In genomic region chr4:155788300-155788699, GRCm38 (mm10) we compare ENCODE assay signal across 28 mouse cellular contexts. TPM values are rescaled to one million over a fixed set of nuclear protein-coding genes. Genes with fewer than 3 reads are reported as not detected.
DNase-seq lines count a peak whose midpoint lies in the region; ATAC-seq and TF ChIP-seq lines count a peak whose summit lies in the region.
"Had no signal": no experiment of that assay in that cellular context is flagged by ENCODE, and none has a peak within 500 bp of the region (broad histone marks: within the 10 kb centered on the region; RNA-seq: fewer than 3 reads in every experiment).

No protein-coding gene starts in this region.

- peaks cover 20% of the 10 kb centered on the region for H3K27me3 ChIP-seq in liver, embryonic 13.5 days
- peaks cover 36% of the 10 kb centered on the region for H3K27me3 ChIP-seq in liver, embryonic 12.5 days (replicated peaks)
- H3K27me3 ChIP-seq in MEL (ENCODE audit: control insufficient read depth in 1 of 2, insufficient read depth in 2 of 2, low read length in 2 of 2), result no peaks in the 10 kb centered on the region

- no peak for TF ChIP-seq CTCF in MEL (IDR thresholded peaks at IDR 0.05 in 2 of 3, conservative IDR thresholded peaks at IDR 0.05 in 1 of 3; ENCODE audit: control insufficient read depth in 1 of 3, insufficient read depth in 1 of 3, low read depth in 2 of 3, low read length in 3 of 3, poor library complexity in 1 of 3, severe bottlenecking in 1 of 3)

- 45% methylated on average over 3 of the region's 3 CpGs for WGBS in liver, embryonic 13.5 days (ENCODE audit: insufficient replicate concordance)
- 49% methylated on average over 3 of the region's 3 CpGs for WGBS in liver, embryonic 12.5 days (ENCODE audit: insufficient replicate concordance)

- no peaks in the 10 kb centered on the region for H3K9me3 ChIP-seq in liver, embryonic 13.5 days (replicated peaks)
- H3K9me3 ChIP-seq in liver, embryonic 12.5 days (replicated peaks), result no peaks in the 10 kb centered on the region
- no peaks in the 10 kb centered on the region for H3K9me3 ChIP-seq in MEL (replicated peaks; ENCODE audit: insufficient read depth, low read length)
- H3K9me3 ChIP-seq: forebrain, embryonic 10.5 days; heart, embryonic 13.5 days; hindbrain, embryonic 13.5 days had no signal

- peaks cover 47% of the 10 kb centered on the region for H3K4me1 ChIP-seq in liver, embryonic 13.5 days (replicated peaks)
- peaks cover 37% of the 10 kb centered on the region for H3K4me1 ChIP-seq in liver, embryonic 12.5 days
- H3K4me1 ChIP-seq in MEL (ENCODE audit: control insufficient read depth in 1 of 2, insufficient read depth in 2 of 2, low read length in 2 of 2), result peaks cover 14 to 23% of the 10 kb centered on the region in 2 experiments

- no peak overlapping the region for H3K9ac ChIP-seq in liver, embryonic 13.5 days
- no peak overlapping the region for H3K9ac ChIP-seq in liver, embryonic 12.5 days
- no peak overlapping the region for H3K9ac ChIP-seq in MEL (ENCODE audit: control insufficient read depth, low read depth, low read length, poor library complexity, severe bottlenecking)
- H3K9ac ChIP-seq: heart, embryonic 13.5 days; hindbrain, embryonic 13.5 days had no signal

- no peak for DNase-seq in liver, embryonic 13.5 days
- DNase-seq in MEL (ENCODE audit: low read depth, low spot score), result peak; percentile 89
- peak; percentile 55 to 76 for DNase-seq in spleen, postnatal 10 days (ENCODE audit: low spot score in 2 of 2)
- DNase-seq in right cerebral cortex, postnatal 14 days, result no peak
- DNase-seq in urinary bladder, postnatal 36 days (ENCODE audit: low spot score in 2 of 2), result no peak
- DNase-seq: adrenal gland, adult 8-10 months; cerebellum, adult 8-10 months; cerebellum, postnatal 36 days; gastrocnemius, postnatal 10 days; heart, postnatal 14 days; kidney, adult 2 months; lung, adult 18-20 months; lung, postnatal 10 days; midbrain, embryonic 14.5 days; retina, postnatal 1 day had no signal

- H3K27ac ChIP-seq in liver, embryonic 13.5 days, result no peak overlapping the region
- no peak overlapping the region for H3K27ac ChIP-seq in liver, embryonic 12.5 days
- H3K27ac ChIP-seq in MEL (ENCODE audit: control insufficient read depth, low read depth, low read length), result peak overlapping the region; percentile 85
- H3K27ac ChIP-seq: forebrain, embryonic 10.5 days; heart, embryonic 13.5 days; hindbrain, embryonic 13.5 days; kidney, postnatal 0 days had no signal

- peak; percentile 93 to 96 for TF ChIP-seq EP300 in MEL (IDR thresholded peaks at IDR 0.05; ENCODE audit: low read depth in 1 of 2, low read length in 2 of 2)

- ATAC-seq in liver, embryonic 13.5 days (ENCODE audit: low read depth), result peak; percentile 22; the same call in 1 of the 2 replicates
- ATAC-seq in liver, embryonic 12.5 days, result no peak
- peak; percentile 83 for ATAC-seq in erythroid progenitor cell, adult 5-6 weeks (replicated peaks; ENCODE audit: low FRiP score, poor library complexity, severe bottlenecking)
- ATAC-seq in CD4-positive, CD25-positive, alpha-beta regulatory T cell, adult 4 months, result no peak
- ATAC-seq: forebrain, embryonic 16.5 days had no signal

- TF ChIP-seq RAD21 in MEL (IDR thresholded peaks at IDR 0.05; ENCODE audit: low read depth, low read length), result no peak

- H3K79me2 ChIP-seq in MEL (ENCODE audit: control insufficient read depth, insufficient read depth, low read length, poor library complexity), result no peaks in the 10 kb centered on the region; the same call in 1 of the 2 replicates

- no peak overlapping the region for H3K4me3 ChIP-seq in liver, embryonic 13.5 days (replicated peaks)
- H3K4me3 ChIP-seq in liver, embryonic 12.5 days, result no peak overlapping the region
- H3K4me3 ChIP-seq in MEL (ENCODE audit: control insufficient read depth in 1 of 2, insufficient read depth in 1 of 2, low read depth in 2 of 2, low read length in 2 of 2), result no peak overlapping the region
- H3K4me3 ChIP-seq: forebrain, embryonic 10.5 days; heart, embryonic 13.5 days; hindbrain, embryonic 13.5 days had no signal

- no peak overlapping the region for H3K4me2 ChIP-seq in liver, embryonic 13.5 days
- no peak overlapping the region for H3K4me2 ChIP-seq in liver, embryonic 12.5 days
- H3K4me2 ChIP-seq: heart, embryonic 13.5 days; hindbrain, embryonic 13.5 days had no signal

- no peaks in the 10 kb centered on the region for H3K36me3 ChIP-seq in liver, embryonic 13.5 days
- H3K36me3 ChIP-seq in liver, embryonic 12.5 days, result no peaks in the 10 kb centered on the region
- peaks cover 0 to 18% of the 10 kb centered on the region in 2 experiments; a peak in 2 of 4 replicates for H3K36me3 ChIP-seq in MEL (ENCODE audit: control insufficient read depth in 1 of 2, insufficient read depth in 2 of 2, low read length in 2 of 2)
- H3K36me3 ChIP-seq: forebrain, embryonic 10.5 days; heart, embryonic 13.5 days; hindbrain, embryonic 13.5 days had no signal

- no peak for TF ChIP-seq POLR2A in MEL (IDR thresholded peaks at IDR 0.05; ENCODE audit: control insufficient read depth in 1 of 2, insufficient read depth in 1 of 2, low read depth in 1 of 2, low read length in 2 of 2, poor library complexity in 1 of 2)

TF ChIP-seq in MEL, 35 proteins besides CTCF, POLR2A, EP300 and RAD21 (continues in another document):
- TF ChIP-seq GABPA (IDR thresholded peaks at IDR 0.05; ENCODE audit: low read depth, low read length) (no peak), NELFE (IDR thresholded peaks at IDR 0.05; ENCODE audit: low read depth, low read length) (no peak), E2F4 (IDR thresholded peaks at IDR 0.05; ENCODE audit: borderline replicate concordance, low read depth, low read length) (no peak), HCFC1 (IDR thresholded peaks at IDR 0.05; ENCODE audit: low read depth, low read length) (peak; percentile 46; the same call in 1 of the 2 replicates), ZNF384 (IDR thresholded peaks at IDR 0.05; ENCODE audit: low read depth, low read length) (no peak), MYB (IDR thresholded peaks at IDR 0.05; ENCODE audit: low read depth, low read length) (no peak)

RNA-seq across cellular contexts. Expression of gene Ankrd65, which starts 1.9 kb away (rescaled TPM):
- not detected in 2 replicates for polyA plus RNA-seq in liver, embryonic 13.5 days (2015; fragmentation: Nextera tagmentation; extraction: Ambion mirVana)
- not detected in 2 replicates for polyA plus RNA-seq in liver, embryonic 12.5 days (2016; fragmentation: Nextera tagmentation; extraction: Ambion mirVana)
- 0.12 TPM in 1 of 2 replicates, not detected in the other for total RNA-seq in MEL (2012; rRNA removed)
- polyA plus RNA-seq in MEL (2012; ENCODE audit: insufficient read depth in 1 of 2, insufficient read length in 2 of 2, low read depth in 1 of 2, low replicate concordance in 2 of 2, missing spikeins in 1 of 2), result not detected
- total RNA-seq in erythroid progenitor cell, adult 5-6 weeks (2015; ENCODE audit: low replicate concordance), result not detected in 2 replicates
- total RNA-seq in erythroid progenitor cell, adult 5-6 weeks (2017; ENCODE audit: low replicate concordance), result 1.0 and 9.8 TPM in 2 replicates
- polyA plus RNA-seq in CD4-positive, CD25-positive, alpha-beta regulatory T cell, adult 4 months (2017; shearing (Covaris generic)), result not detected
- total RNA-seq: adrenal gland, adult 8-10 months; gastrocnemius, postnatal 10 days; granulocyte monocyte progenitor cell, adult 5-6 weeks; heart, postnatal 14 days; layer of hippocampus, postnatal 10 days had no signal
- polyA plus RNA-seq: embryonic facial prominence, embryonic 14.5 days; forebrain, embryonic 10.5 days; forebrain, embryonic 16.5 days; heart, embryonic 13.5 days; hindbrain, embryonic 13.5 days; limb, embryonic 11.5 days; midbrain, embryonic 14.5 days; neural tube, embryonic 11.5 days had no signal

RNA-seq across cellular contexts. Expression of gene Tmem88b, which starts 2.6 kb away (rescaled TPM):
- polyA plus RNA-seq in liver, embryonic 13.5 days (2015; fragmentation: Nextera tagmentation; extraction: Ambion mirVana), result 0.08 and 0.14 TPM in 2 replicates
- polyA plus RNA-seq in liver, embryonic 12.5 days (2016; fragmentation: Nextera tagmentation; extraction: Ambion mirVana), result 0.32 TPM in 2 replicates
- 0.10 and 0.19 TPM in 2 replicates for total RNA-seq in MEL (2012; rRNA removed)
- under 1 TPM in 1 of 2 experiments, not detected in 1; 0.32 TPM for polyA plus RNA-seq in MEL (2012; ENCODE audit: insufficient read depth in 1 of 2, insufficient read length in 2 of 2, low read depth in 1 of 2, low replicate concordance in 2 of 2, missing spikeins in 1 of 2)
- 0.42 and 1.1 TPM in 2 replicates for total RNA-seq in erythroid progenitor cell, adult 5-6 weeks (2015; ENCODE audit: low replicate concordance)
- total RNA-seq in erythroid progenitor cell, adult 5-6 weeks (2017; ENCODE audit: low replicate concordance), result 0.83 and 1.3 TPM in 2 replicates
- polyA plus RNA-seq in CD4-positive, CD25-positive, alpha-beta regulatory T cell, adult 4 months (2017; shearing (Covaris generic)), result not detected
- total RNA-seq: granulocyte monocyte progenitor cell, adult 5-6 weeks had no signal

RNA-seq across cellular contexts. Expression of gene Vwa1, which starts 13.8 kb away (rescaled TPM):
- 0.43 and 0.45 TPM in 2 replicates for polyA plus RNA-seq in liver, embryonic 13.5 days (2015; fragmentation: Nextera tagmentation; extraction: Ambion mirVana)
- 0.49 and 0.73 TPM in 2 replicates for polyA plus RNA-seq in liver, embryonic 12.5 days (2016; fragmentation: Nextera tagmentation; extraction: Ambion mirVana)
- total RNA-seq in MEL (2012; rRNA removed), result 0.33 and 0.42 TPM in 2 replicates
- polyA plus RNA-seq in MEL (2012; ENCODE audit: insufficient read depth in 1 of 2, insufficient read length in 2 of 2, low read depth in 1 of 2, low replicate concordance in 2 of 2, missing spikeins in 1 of 2), result under 1 TPM in 1 of 2 experiments, not detected in 1; 0.33 TPM
- total RNA-seq in erythroid progenitor cell, adult 5-6 weeks (2015; ENCODE audit: low replicate concordance), result not detected in 2 replicates
- 0.68 TPM in 1 of 2 replicates, not detected in the other for total RNA-seq in erythroid progenitor cell, adult 5-6 weeks (2017; ENCODE audit: low replicate concordance)
- under 1 TPM in 1 of 2 experiments, not detected in 1; 0.23 TPM for polyA plus RNA-seq in CD4-positive, CD25-positive, alpha-beta regulatory T cell, adult 4 months (2017; shearing (Covaris generic))

RNA-seq across cellular contexts. Expression of gene Mrpl20, which starts 14.4 kb away (rescaled TPM):
- 225 and 227 TPM in 2 replicates for polyA plus RNA-seq in liver, embryonic 13.5 days (2015; fragmentation: Nextera tagmentation; extraction: Ambion mirVana)
- 223 and 228 TPM in 2 replicates for polyA plus RNA-seq in liver, embryonic 12.5 days (2016; fragmentation: Nextera tagmentation; extraction: Ambion mirVana)
- 301 and 346 TPM in 2 replicates for total RNA-seq in MEL (2012; rRNA removed)
- 100 to 1,000 TPM in 1 of 2 experiments, not detected in 1; 336 TPM for polyA plus RNA-seq in MEL (2012; ENCODE audit: insufficient read depth in 1 of 2, insufficient read length in 2 of 2, low read depth in 1 of 2, low replicate concordance in 2 of 2, missing spikeins in 1 of 2)
- 127 and 129 TPM in 2 replicates for total RNA-seq in erythroid progenitor cell, adult 5-6 weeks (2015; ENCODE audit: low replicate concordance)
- total RNA-seq in erythroid progenitor cell, adult 5-6 weeks (2017; ENCODE audit: low replicate concordance), result 30.7 and 31.2 TPM in 2 replicates
- 100 to 1,000 TPM; 117 to 130 TPM for polyA plus RNA-seq in CD4-positive, CD25-positive, alpha-beta regulatory T cell, adult 4 months (2017; shearing (Covaris generic))

RNA-seq across cellular contexts. Expression of gene Ccnl2, which starts 24.0 kb away (rescaled TPM):
- polyA plus RNA-seq in liver, embryonic 13.5 days (2015; fragmentation: Nextera tagmentation; extraction: Ambion mirVana), result 62.9 and 68.8 TPM in 2 replicates
- polyA plus RNA-seq in liver, embryonic 12.5 days (2016; fragmentation: Nextera tagmentation; extraction: Ambion mirVana), result 98.8 and 101 TPM in 2 replicates
- 38.2 and 46.1 TPM in 2 replicates for total RNA-seq in MEL (2012; rRNA removed)
- 100 to 1,000 TPM in 1 of 2 experiments, 10 to 100 TPM in 1; 48.6 to 103 TPM for polyA plus RNA-seq in MEL (2012; ENCODE audit: insufficient read depth in 1 of 2, insufficient read length in 2 of 2, low read depth in 1 of 2, low replicate concordance in 2 of 2, missing spikeins in 1 of 2)
- total RNA-seq in erythroid progenitor cell, adult 5-6 weeks (2015; ENCODE audit: low replicate concordance), result 258 and 265 TPM in 2 replicates
- total RNA-seq in erythroid progenitor cell, adult 5-6 weeks (2017; ENCODE audit: low replicate concordance), result 262 and 283 TPM in 2 replicates
- polyA plus RNA-seq in CD4-positive, CD25-positive, alpha-beta regulatory T cell, adult 4 months (2017; shearing (Covaris generic)), result 100 to 1,000 TPM in 1 of 2 experiments, 10 to 100 TPM in 1; 99.1 to 124 TPM

Comparison
In these comparisons a context has a peak if more than half of its experiments do, and no peak if none do; other contexts are left out.
1. ATAC-seq: peak in liver, embryonic 13.5 days (single experiment) and erythroid progenitor cell, adult 5-6 weeks (single experiment); none in liver, embryonic 12.5 days (single experiment) and CD4-positive, CD25-positive, alpha-beta regulatory T cell, adult 4 months (single experiment).
2. DNase-seq: peak in MEL (single experiment) and spleen, postnatal 10 days (2 of 2); none in liver, embryonic 13.5 days (single experiment), right cerebral cortex, postnatal 14 days (single experiment) and urinary bladder, postnatal 36 days (0 of 2).